Mouse (Mus musculus): ENCODE results near the gene Stoml2. TPM values are rescaled to one million over a fixed set of nuclear protein-coding genes. Genes with fewer than 3 reads are reported as not detected.

The Stoml2 gene
- 55.6 TPM for polyA plus RNA-seq (2014; fragmentation: Illumina TruSeq; extraction: RNeasy Lipid Tissue Mini Kit (QIAGEN cat#74804); ENCODE audit: insufficient read depth, low read depth, low replicate concordance)

GRCm38 (mm10) chr4:43031237-43031995 is at the start of gene Stoml2:
Gene Stoml2 (minus strand): TSS chr4:43031710.

DNA sequence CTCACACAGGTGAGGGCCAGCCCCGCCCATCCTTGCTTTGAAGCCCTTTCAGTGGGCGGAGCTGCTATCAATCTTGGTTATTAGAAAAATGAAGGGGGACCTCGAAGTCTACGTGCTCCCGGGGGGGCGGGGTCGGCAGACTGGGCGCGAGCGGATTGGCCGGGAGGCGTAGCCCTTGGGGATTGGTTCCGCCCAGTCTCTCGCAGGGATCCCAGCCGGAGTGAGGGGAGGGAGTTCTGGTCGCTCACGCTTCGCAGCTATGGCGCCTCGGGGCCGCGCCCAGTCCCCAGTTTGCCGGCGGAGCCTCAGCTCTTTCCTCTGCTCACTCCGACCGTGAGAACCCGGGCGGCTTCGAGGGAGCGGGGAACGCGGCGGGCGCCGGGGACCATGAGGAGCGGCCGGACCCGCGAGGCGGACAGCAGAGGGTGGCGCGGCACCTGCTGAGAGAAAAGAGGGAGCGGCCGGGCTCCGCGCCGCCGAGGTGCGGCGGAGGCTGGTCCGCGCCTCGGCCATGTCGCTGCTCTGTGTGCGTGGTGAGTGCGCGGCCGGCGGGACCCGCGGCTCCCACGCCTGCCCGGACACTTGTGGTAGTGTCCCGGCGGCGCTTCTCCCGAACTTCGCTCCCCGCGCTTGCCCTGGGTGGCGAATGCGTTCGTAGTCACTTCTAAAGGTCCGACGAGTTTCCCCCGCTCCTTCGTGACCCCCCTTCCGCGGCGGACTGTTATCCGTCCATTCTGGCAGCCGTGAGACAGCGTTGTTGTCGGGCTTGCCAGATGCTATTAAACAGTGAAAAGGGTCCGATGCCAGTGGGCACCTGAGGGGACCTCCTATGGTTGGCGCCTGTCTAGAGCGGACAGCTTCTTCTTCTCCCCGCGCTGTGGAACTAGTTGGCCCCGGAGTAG is 27.5 kb upstream of the Stoml2 start, which contains the start of gene Unc13b:
Unc13b (plus strand) TSS at position 201 of the 902 bp plus-strand sequence.

GRCm38 (mm10) chr4:43045659-43046302 is 14.3 kb upstream of the Stoml2 start, which contains the start of gene Fam214b:
Gene Fam214b (minus strand): TSS chr4:43046220.

GRCm38 (mm10) chr4:43025084-43025960 is 6.2 kb downstream of the Stoml2 start, which contains the start of gene Pigo:
Gene Pigo (minus strand): TSS chr4:43025819.

GRCm38 (mm10) chr4:43010161-43011038 is 21.1 kb downstream of the Stoml2 start, which contains the start of gene Fancg:
Gene Fancg (minus strand): TSS chr4:43010506.

DNA sequence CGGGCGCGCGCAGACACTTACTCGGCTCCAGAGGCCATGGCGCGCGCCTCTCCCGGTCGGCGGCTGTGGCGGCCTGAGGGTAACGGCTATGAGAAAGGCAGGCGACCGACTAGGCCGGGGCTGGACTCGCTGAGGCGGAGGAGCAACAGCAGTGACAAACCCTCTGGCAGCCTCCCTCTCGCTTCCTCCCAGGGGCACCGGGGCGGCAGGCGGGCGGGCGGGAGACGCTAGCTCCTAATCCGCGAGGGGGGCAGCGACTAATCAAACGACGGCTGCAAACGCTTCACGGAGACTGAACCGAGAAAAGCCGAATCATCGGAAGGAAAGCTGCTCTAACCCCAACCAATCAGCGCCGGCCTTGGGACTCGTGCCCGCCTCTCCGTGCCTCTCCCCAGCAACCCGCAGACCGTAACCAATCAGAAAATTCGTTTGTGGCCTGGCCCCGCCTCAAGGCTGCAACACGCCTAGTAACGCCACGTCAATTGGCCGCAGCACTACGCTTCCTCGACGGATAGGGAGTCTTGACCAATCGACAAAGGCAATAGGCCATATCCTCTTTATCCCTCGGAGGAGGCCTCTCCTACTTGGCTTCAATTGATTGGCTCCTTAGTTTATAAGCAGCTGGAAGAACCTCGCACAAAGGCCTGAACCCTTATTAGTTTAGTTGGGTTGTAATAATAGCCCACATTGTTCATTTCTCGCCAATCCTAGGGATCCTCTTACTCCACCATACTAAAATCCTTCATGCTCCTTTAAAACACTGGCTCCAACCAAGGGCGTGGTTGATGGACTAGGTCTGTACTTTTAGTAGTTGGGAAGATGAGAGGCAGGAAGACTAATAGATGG is 31.1 kb downstream of the Stoml2 start, which contains the start of gene Vcp:
Vcp (minus strand) TSS at position 367 of the 846 bp plus-strand sequence.

Other genes starting within 250 kb of the Stoml2 start
- gene Fam205a1, start 177.8 kb downstream of the Stoml2 start, polyA plus RNA-seq (2014; fragmentation: Illumina TruSeq; extraction: RNeasy Lipid Tissue Mini Kit (QIAGEN cat#74804); ENCODE audit: insufficient read depth, low read depth, low replicate concordance) = not detected
- gene Gm12394, start 174.9 kb downstream of the Stoml2 start, polyA plus RNA-seq (2014; fragmentation: Illumina TruSeq; extraction: RNeasy Lipid Tissue Mini Kit (QIAGEN cat#74804); ENCODE audit: insufficient read depth, low read depth, low replicate concordance) = not detected
- not detected for gene Fam205c, start 157.5 kb downstream of the Stoml2 start, polyA plus RNA-seq (2014; fragmentation: Illumina TruSeq; extraction: RNeasy Lipid Tissue Mini Kit (QIAGEN cat#74804); ENCODE audit: insufficient read depth, low read depth, low replicate concordance)
- 2.3 TPM for gene Phf24, start 115.0 kb downstream of the Stoml2 start, polyA plus RNA-seq (2014; fragmentation: Illumina TruSeq; extraction: RNeasy Lipid Tissue Mini Kit (QIAGEN cat#74804); ENCODE audit: insufficient read depth, low read depth, low replicate concordance)
- 16.1 TPM for gene Dnajb5, start 81.9 kb downstream of the Stoml2 start, polyA plus RNA-seq (2014; fragmentation: Illumina TruSeq; extraction: RNeasy Lipid Tissue Mini Kit (QIAGEN cat#74804); ENCODE audit: insufficient read depth, low read depth, low replicate concordance)
- not detected for gene 1700022I11Rik, start 62.1 kb downstream of the Stoml2 start, polyA plus RNA-seq (2014; fragmentation: Illumina TruSeq; extraction: RNeasy Lipid Tissue Mini Kit (QIAGEN cat#74804); ENCODE audit: insufficient read depth, low read depth, low replicate concordance)
- gene Vcp, start 31.2 kb downstream of the Stoml2 start, polyA plus RNA-seq (2014; fragmentation: Illumina TruSeq; extraction: RNeasy Lipid Tissue Mini Kit (QIAGEN cat#74804); ENCODE audit: insufficient read depth, low read depth, low replicate concordance) = 114 TPM
- gene Fancg, start 21.2 kb downstream of the Stoml2 start, polyA plus RNA-seq (2014; fragmentation: Illumina TruSeq; extraction: RNeasy Lipid Tissue Mini Kit (QIAGEN cat#74804); ENCODE audit: insufficient read depth, low read depth, low replicate concordance) = 3.8 TPM
- 5.6 TPM for gene Pigo, start 5.9 kb downstream of the Stoml2 start, polyA plus RNA-seq (2014; fragmentation: Illumina TruSeq; extraction: RNeasy Lipid Tissue Mini Kit (QIAGEN cat#74804); ENCODE audit: insufficient read depth, low read depth, low replicate concordance)
- 9.5 TPM for gene Fam214b, start 14.5 kb upstream of the Stoml2 start, polyA plus RNA-seq (2014; fragmentation: Illumina TruSeq; extraction: RNeasy Lipid Tissue Mini Kit (QIAGEN cat#74804); ENCODE audit: insufficient read depth, low read depth, low replicate concordance)
- gene Unc13b, start 27.2 kb upstream of the Stoml2 start, polyA plus RNA-seq (2014; fragmentation: Illumina TruSeq; extraction: RNeasy Lipid Tissue Mini Kit (QIAGEN cat#74804); ENCODE audit: insufficient read depth, low read depth, low replicate concordance) = 6.3 TPM
- gene Atp8b5, start 235.4 kb upstream of the Stoml2 start, polyA plus RNA-seq (2014; fragmentation: Illumina TruSeq; extraction: RNeasy Lipid Tissue Mini Kit (QIAGEN cat#74804); ENCODE audit: insufficient read depth, low read depth, low replicate concordance) = 0.08 TPM

Measured in lung, adult 10 weeks (tissue).